In the genomic region with DNA sequence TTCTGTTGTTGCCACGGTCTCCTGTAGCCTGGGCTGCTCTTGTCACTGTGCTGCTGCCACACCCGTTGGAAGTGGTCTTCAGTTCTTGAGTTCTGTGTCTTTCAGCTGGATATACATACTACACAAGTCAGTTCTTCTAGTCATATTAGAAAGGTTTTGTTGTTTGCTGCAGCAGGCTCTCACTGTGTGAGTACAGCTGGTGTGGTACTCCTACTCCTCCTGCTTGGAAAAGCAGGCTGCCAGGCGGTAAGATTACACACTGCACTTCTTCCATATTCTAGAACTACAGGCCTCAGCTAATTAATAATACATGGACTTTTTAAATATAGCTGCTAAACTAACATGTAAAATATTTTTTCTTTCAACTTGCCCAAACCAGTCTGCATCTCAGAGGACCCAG, we compare ENCODE assay signal across 27 mouse cellular contexts. TPM values are rescaled to one million over a fixed set of nuclear protein-coding genes. Genes with fewer than 3 reads are reported as not detected.
DNase-seq lines count a peak whose midpoint lies in the region; TF ChIP-seq lines count a peak whose summit lies in the region.
"Had no signal": no experiment of that assay in that cellular context is flagged by ENCODE, and none has a peak within 500 bp of the region (broad histone marks: within the 10 kb centered on the region; RNA-seq: fewer than 3 reads in every experiment).

No protein-coding gene starts in this region.

- no peak overlapping the region for H3K4me3 ChIP-seq in kidney, adult 2 months (ENCODE audit: insufficient read depth, low read depth, low read length)
- H3K4me3 ChIP-seq: embryonic facial prominence, embryonic 10.5 days; heart, embryonic 12.5 days; hindbrain, embryonic 10.5 days; intestine, embryonic 15.5 days; limb, embryonic 13.5 days; liver, embryonic 12.5 days; megakaryocyte, embryonic 14.5 days had no signal

- H3K27ac ChIP-seq in kidney, adult 2 months (ENCODE audit: insufficient read depth, low read depth, low read length), result no peak overlapping the region
- H3K27ac ChIP-seq: embryonic facial prominence, embryonic 10.5 days; hindbrain, embryonic 10.5 days; intestine, embryonic 15.5 days; limb, embryonic 13.5 days; liver, embryonic 12.5 days had no signal

- DNase-seq in frontal cortex, postnatal 36 days (ENCODE audit: low spot score in 2 of 2), result peak; percentile 16 to 50
- DNase-seq in frontal cortex, postnatal 25 days (ENCODE audit: low spot score in 2 of 2), result no peak
- DNase-seq in left cerebral cortex, postnatal 25 days (ENCODE audit: low spot score in 2 of 2), result peak; percentile 20 to 69
- DNase-seq in left cerebral cortex, adult 11 months (ENCODE audit: low spot score), result no peak
- DNase-seq in layer of hippocampus, postnatal 36 days, result peak; percentile 34 to 41
- DNase-seq in kidney, adult 2 months, result no peak
- no peak for DNase-seq in lung, postnatal 25 days (ENCODE audit: low spot score)
- DNase-seq: adrenal gland, postnatal 36 days; cerebellum, adult 11-12 months; cerebellum, postnatal 10 days; gastrocnemius, postnatal 10 days; heart, postnatal 10 days; kidney, adult 9 months; kidney, postnatal 25 days; lung, adult 18-20 months; lung, postnatal 10 days; midbrain, embryonic 14.5 days had no signal

- peaks cover 5% of the 10 kb centered on the region for H3K36me3 ChIP-seq in kidney, adult 2 months (ENCODE audit: control insufficient read depth, insufficient read depth, low read length)

- no peaks in the 10 kb centered on the region for H3K27me3 ChIP-seq in kidney, adult 2 months (replicated peaks; ENCODE audit: control insufficient read depth, insufficient read depth, low read length)
- H3K27me3 ChIP-seq: heart, embryonic 12.5 days; intestine, embryonic 15.5 days; limb, embryonic 13.5 days; liver, embryonic 12.5 days; megakaryocyte, embryonic 14.5 days had no signal

- no peaks in the 10 kb centered on the region for H3K4me1 ChIP-seq in kidney, adult 2 months (ENCODE audit: control insufficient read depth, insufficient read depth, low read length)
- H3K4me1 ChIP-seq: embryonic facial prominence, embryonic 10.5 days; heart, embryonic 12.5 days; hindbrain, embryonic 10.5 days; intestine, embryonic 15.5 days; limb, embryonic 13.5 days; liver, embryonic 12.5 days; megakaryocyte, embryonic 14.5 days had no signal

- no peak for TF ChIP-seq CTCF in kidney, adult 2 months (conservative IDR thresholded peaks at IDR 0.05; ENCODE audit: insufficient read depth, insufficient read length, low read depth, low read length)

- 93% methylated on average over 3 of the region's 3 CpGs for WGBS in kidney, adult 2 months

- intact Hi-C loops in left cerebral cortex, postnatal 25 days (cut with DNase I), result no loop called here

- TF ChIP-seq POLR2A in kidney, adult 2 months (IDR thresholded peaks at IDR 0.05; ENCODE audit: low read depth, low read length), result no peak

RNA-seq across cellular contexts. Expression of gene Sugt1, which starts 19.4 kb away (rescaled TPM):
- total RNA-seq in left cerebral cortex, postnatal 25 days (2021), result 10 to 100 TPM; 85.3 to 94.0 TPM
- total RNA-seq in layer of hippocampus, postnatal 36 days (2021), result 10 to 100 TPM; 81.6 to 96.0 TPM
- polyA plus RNA-seq in kidney, adult 2 months (2012; rRNA removed), result 6.8 and 10.6 TPM in 2 replicates

RNA-seq across cellular contexts. Expression of gene Cnmd, which starts 55.1 kb away (rescaled TPM):
- 1 to 10 TPM in 1 of 2 experiments, under 1 TPM in 1; 0.87 to 1.1 TPM for total RNA-seq in left cerebral cortex, postnatal 25 days (2021)
- 1 to 10 TPM; 1.3 to 1.5 TPM for total RNA-seq in layer of hippocampus, postnatal 36 days (2021)
- polyA plus RNA-seq in kidney, adult 2 months (2012; rRNA removed), result 0.09 and 0.20 TPM in 2 replicates
- total RNA-seq: granulocyte monocyte progenitor cell, adult 5-6 weeks; heart, postnatal 10 days had no signal
- polyA plus RNA-seq: CD4-positive, CD25-positive, alpha-beta regulatory T cell, adult 4 months; liver, embryonic 12.5 days; small intestine, adult 2 months had no signal

Comparison
In these comparisons a context has a peak if more than half of its experiments do, and no peak if none do; other contexts are left out.
1. DNase-seq: peak in frontal cortex, postnatal 36 days (2 of 2), left cerebral cortex, postnatal 25 days (2 of 2) and layer of hippocampus, postnatal 36 days (2 of 2); none in frontal cortex, postnatal 25 days (0 of 2), left cerebral cortex, adult 11 months (single experiment), kidney, adult 2 months (single experiment) and lung, postnatal 25 days (single experiment).